Mouse (Mus musculus) spleen, adult 2 months (tissue): ENCODE results near the gene Sorbs2.

ENCODE experiments used
- CTCF ChIP-seq: fragments of 200-500 bp; IDR thresholded peaks from 2 replicates; pipeline ENCODE4 v1.5.1; 2011; ENCODE audit warnings: mild to moderate bottlenecking, inconsistent platforms; ENCODE audit not compliant: insufficient read depth, insufficient read length, insufficient replicate concordance; ENCODE audit errors: extremely low read depth
- POLR2A ChIP-seq: fragments of 200-500 bp; IDR thresholded peaks from 2 replicates; pipeline ENCODE4 v1.6.1; 2011; ENCODE audit warnings: low read depth, low read length, inconsistent platforms

- no peak for TF ChIP-seq CTCF
- no peak for TF ChIP-seq POLR2A
These were observed 273.0 kb downstream of the Sorbs2 start for GRCm38 (mm10) chr8:45780585-45780984.
